Mouse (Mus musculus): Measurements from ENCODE around the gene Ptgr1.

DNA sequence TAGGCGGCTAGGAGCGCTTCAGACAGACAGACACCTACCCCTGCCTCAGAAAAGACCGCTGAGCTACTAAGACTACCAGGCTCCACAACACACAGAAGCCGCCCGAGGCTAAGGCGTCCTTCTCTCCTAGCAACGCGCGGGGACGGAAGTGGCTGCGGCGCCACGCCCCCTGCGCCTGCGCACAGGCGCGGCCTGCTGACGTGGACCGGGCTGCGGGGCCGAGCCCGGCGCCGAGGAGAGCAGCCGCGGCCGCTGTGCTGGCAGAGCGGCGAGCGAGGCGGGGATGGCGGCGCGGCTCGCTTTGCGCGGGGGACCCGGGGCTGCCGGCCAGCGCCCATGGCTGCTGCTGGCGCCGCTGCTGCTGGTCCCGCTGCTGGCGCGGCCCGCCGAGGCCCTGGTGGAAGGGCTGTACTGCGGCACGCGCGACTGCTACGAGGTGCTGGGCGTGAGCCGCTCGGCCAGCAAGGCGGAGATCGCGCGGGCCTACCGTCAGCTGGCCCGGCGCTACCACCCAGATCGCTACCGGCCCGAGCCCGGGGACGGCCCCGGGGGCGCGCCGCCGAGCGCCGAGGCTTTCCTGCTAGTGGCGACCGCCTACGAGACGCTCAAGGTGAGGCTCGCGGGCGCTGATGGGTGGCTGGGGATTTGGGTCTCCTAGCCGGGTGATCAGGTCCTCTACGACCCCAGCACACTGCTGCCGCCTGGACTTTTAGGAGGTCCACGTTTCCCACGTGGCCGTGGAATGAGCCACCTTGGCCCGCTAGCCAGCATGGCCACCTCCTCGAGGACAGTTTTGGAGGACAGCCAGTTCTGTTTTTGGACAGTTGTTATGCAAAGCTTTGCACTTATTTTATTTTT is 16.3 kb upstream of the Ptgr1 start, which contains the start of gene Gm20503:
- no peak for TF ChIP-seq EP300 (IDR thresholded peaks at IDR 0.05; ENCODE audit: low read depth)
- no peak for TF ChIP-seq CTCF (IDR thresholded peaks at IDR 0.05; ENCODE audit: low read depth)

All from liver, embryonic 14.5 days (tissue).